10 mouse cellular contexts compared by ENCODE assay signal in the genomic region with DNA sequence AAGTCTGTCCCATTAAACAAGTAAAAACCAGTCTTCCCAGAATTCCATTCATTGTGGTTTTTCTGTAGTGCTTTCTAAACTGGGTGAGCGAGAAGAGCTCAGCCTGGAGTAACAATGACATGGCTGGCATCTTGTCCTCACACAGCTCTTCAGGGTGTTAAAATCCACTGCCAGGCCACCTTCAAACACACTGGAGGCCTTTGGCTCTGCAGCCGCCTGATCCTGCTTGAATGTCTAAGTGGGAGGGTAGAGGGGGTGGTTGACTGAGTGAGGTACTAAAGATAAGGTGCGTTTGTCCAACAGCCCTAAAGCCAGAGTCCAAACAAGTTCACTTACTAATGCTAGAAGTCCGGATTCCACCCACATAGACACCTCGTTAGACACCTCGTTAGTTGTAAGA. TPM values are rescaled to one million over a fixed set of nuclear protein-coding genes. Genes with fewer than 3 reads are reported as not detected.
DNase-seq lines count a peak whose midpoint lies in the region; ATAC-seq lines count a peak whose summit lies in the region.
"Had no signal": no experiment of that assay in that cellular context is flagged by ENCODE, and none has a peak within 500 bp of the region (broad histone marks: within the 10 kb centered on the region; RNA-seq: fewer than 3 reads in every experiment).

No protein-coding gene starts in this region.

- no peaks in the 10 kb centered on the region for H3K9me3 ChIP-seq in neural tube, embryonic 11.5 days (ENCODE audit: control insufficient read depth, low read length)
- H3K9me3 ChIP-seq in hindbrain, embryonic 12.5 days (replicated peaks): no peaks in the 10 kb centered on the region
- H3K9me3 ChIP-seq: embryonic facial prominence, embryonic 12.5 days had no signal

- peak overlapping the region; percentile 47 for H3K27ac ChIP-seq in neural tube, embryonic 11.5 days (ENCODE audit: low read depth, low read length)
- H3K27ac ChIP-seq in hindbrain, embryonic 12.5 days: peak overlapping the region; percentile 76
- H3K27ac ChIP-seq: embryonic facial prominence, embryonic 12.5 days had no signal

- H3K4me2 ChIP-seq in neural tube, embryonic 11.5 days (ENCODE audit: low read depth): no peak overlapping the region
- H3K4me2 ChIP-seq in hindbrain, embryonic 12.5 days (replicated peaks): no peak overlapping the region
- H3K4me2 ChIP-seq: embryonic facial prominence, embryonic 12.5 days had no signal

- peak; percentile 43 for DNase-seq in neural tube, embryonic 11.5 days (ENCODE audit: low spot score)
- DNase-seq in neural tube, embryonic 10.5 days (ENCODE audit: extremely low spot score, low spot score): no peak
- DNase-seq in lung, postnatal 36 days: peak; percentile 29
- peak; percentile 56 for DNase-seq in yolk sac, embryonic 10.5 days (ENCODE audit: low spot score)
- no peak for DNase-seq in spleen, postnatal 14 days (ENCODE audit: low spot score in 2 of 2)
- DNase-seq in left cerebral cortex, postnatal 10 days (ENCODE audit: extremely low spot score in 1 of 2, low spot score in 2 of 2): no peak
- no peak for DNase-seq in adrenal gland, postnatal 25 days

- H3K9ac ChIP-seq in neural tube, embryonic 11.5 days (ENCODE audit: low read length): no peak overlapping the region
- no peak overlapping the region for H3K9ac ChIP-seq in hindbrain, embryonic 12.5 days
- H3K9ac ChIP-seq: embryonic facial prominence, embryonic 12.5 days had no signal

- intact Hi-C loops in left cerebral cortex, postnatal 10 days (cut with DNase I): no loop called here

- peaks cover 28% of the 10 kb centered on the region for H3K4me1 ChIP-seq in neural tube, embryonic 11.5 days (ENCODE audit: control insufficient read depth, insufficient read depth, low read length)
- peaks cover 38% of the 10 kb centered on the region for H3K4me1 ChIP-seq in hindbrain, embryonic 12.5 days

- no peaks in the 10 kb centered on the region for H3K27me3 ChIP-seq in neural tube, embryonic 11.5 days (ENCODE audit: control insufficient read depth, insufficient read depth, low read length)
- H3K27me3 ChIP-seq in hindbrain, embryonic 12.5 days: no peaks in the 10 kb centered on the region
- H3K27me3 ChIP-seq: embryonic facial prominence, embryonic 12.5 days had no signal

- ATAC-seq in neural tube, embryonic 11.5 days (ENCODE audit: insufficient read depth, low FRiP score, low TSS enrichment): no peak
- ATAC-seq in hindbrain, embryonic 12.5 days (ENCODE audit: low FRiP score): peak; percentile 19; the same call in 1 of the 2 replicates

- 15% methylated on average over 6 of the region's 6 CpGs for WGBS in neural tube, embryonic 11.5 days
- 30% methylated on average over 6 of the region's 6 CpGs for WGBS in hindbrain, embryonic 12.5 days

- H3K36me3 ChIP-seq in neural tube, embryonic 11.5 days (ENCODE audit: control insufficient read depth, insufficient read depth, low read length): no peaks in the 10 kb centered on the region
- no peaks in the 10 kb centered on the region for H3K36me3 ChIP-seq in hindbrain, embryonic 12.5 days

- H3K4me3 ChIP-seq in neural tube, embryonic 11.5 days (ENCODE audit: low read depth, low read length): no peak overlapping the region
- H3K4me3 ChIP-seq in hindbrain, embryonic 12.5 days: no peak overlapping the region
- H3K4me3 ChIP-seq: embryonic facial prominence, embryonic 12.5 days had no signal

RNA-seq across cellular contexts. Expression of gene Rfx4, which starts 48.6 kb away (rescaled TPM):
- 56.3 and 62.9 TPM in 2 replicates for polyA plus RNA-seq in neural tube, embryonic 11.5 days (2014; fragmentation: Nextera tagmentation; extraction: Ambion mirVana)
- polyA plus RNA-seq in hindbrain, embryonic 12.5 days (2016; fragmentation: Nextera tagmentation; extraction: Ambion mirVana): 40.9 and 49.2 TPM in 2 replicates
- total RNA-seq in left cerebral cortex, postnatal 10 days (2021): 10 to 100 TPM in 1 of 2 experiments, 1 to 10 TPM in 1; 7.8 to 10.2 TPM
- total RNA-seq in adrenal gland, postnatal 25 days (2021): not detected in 2 replicates
- total RNA-seq: hematopoietic stem cell, adult 5-6 weeks had no signal

Comparison
In these comparisons a context has a peak if more than half of its experiments do, and no peak if none do; other contexts are left out.
1. DNase-seq: peak in neural tube, embryonic 11.5 days (single experiment), lung, postnatal 36 days (single experiment) and yolk sac, embryonic 10.5 days (single experiment); none in neural tube, embryonic 10.5 days (single experiment), spleen, postnatal 14 days (0 of 2), left cerebral cortex, postnatal 10 days (0 of 2) and adrenal gland, postnatal 25 days (single experiment).